Mouse (Mus musculus): ENCODE data around the gene Gpr156.
A peak's percentile ranks its signal among the peaks of the same experiment; 100 is the strongest.

DNA sequence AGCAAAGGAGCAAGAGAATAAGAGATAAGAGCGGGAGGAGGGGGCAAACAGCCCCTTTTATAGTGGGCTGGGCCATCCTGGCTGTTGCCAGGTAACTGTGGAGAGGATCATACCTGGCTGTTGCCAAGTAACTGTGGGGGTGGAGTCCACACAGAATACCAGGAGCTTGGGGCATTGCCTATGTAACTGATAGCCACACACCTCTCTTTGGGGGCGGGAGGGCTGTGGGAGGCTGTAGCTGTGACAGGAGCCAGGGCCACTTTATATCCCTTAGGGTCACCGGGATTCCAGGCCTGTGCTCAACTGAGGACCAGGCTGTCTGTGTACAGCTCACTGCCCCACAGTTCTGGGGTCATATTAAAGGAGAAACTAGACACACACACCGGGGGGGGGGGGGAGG lies 40.5 kb downstream of the Gpr156 start:
- TF ChIP-seq CTCF (IDR thresholded peaks at IDR 0.05; ENCODE audit: control insufficient read depth, insufficient read depth, insufficient replicate concordance, low read depth, low read length) = no peak
- peak; percentile 68; the same call in 1 of the 2 replicates for TF ChIP-seq POLR2A (IDR thresholded peaks at IDR 0.05; ENCODE audit: control insufficient read depth, low read depth, low read length)

All from testis, adult 2 months (tissue).